Mouse (Mus musculus) erythroblast, embryonic 14.5 days (primary cell): Measurements from ENCODE around the gene Fam213a. TPM values are rescaled to one million over a fixed set of nuclear protein-coding genes. Genes with fewer than 3 reads are reported as not detected.

ENCODE experiments used
- H3K27me3 ChIP-seq: 2 replicates; pipeline ENCODE4 v1.6.1; 2012; ENCODE audit warnings: inconsistent platforms; ENCODE audit not compliant: control insufficient read depth
- H3K36me3 ChIP-seq: 2 replicates; pipeline ENCODE4 v1.6.1; 2012; ENCODE audit warnings: mild to moderate bottlenecking, inconsistent platforms; ENCODE audit not compliant: control insufficient read depth
- H3K4me1 ChIP-seq: 2 replicates; pipeline ENCODE4 v1.6.1; 2012; ENCODE audit warnings: inconsistent platforms; ENCODE audit not compliant: control insufficient read depth
- H3K4me3 ChIP-seq: replicated peaks from 2 replicates; pipeline ENCODE3; 2012; ENCODE audit warnings: moderate library complexity, mild to moderate bottlenecking, inconsistent platforms
- H3K9me3 ChIP-seq: 2 replicates; pipeline ENCODE4 v1.6.1; 2012; ENCODE audit warnings: low read length, inconsistent platforms, mixed read lengths; ENCODE audit not compliant: control insufficient read depth
- GATA1 ChIP-seq: IDR thresholded peaks from 2 replicates; pipeline ENCODE4 v1.6.1; 2012; ENCODE audit warnings: low read length, inconsistent platforms, mixed read lengths
- TAL1 ChIP-seq: IDR thresholded peaks from 3 replicates; pipeline ENCODE4 v1.6.1; 2012; ENCODE audit warnings: low read length, inconsistent platforms, mixed read lengths
- polyA plus RNA-seq: library from polyadenylated mRNA; stranded (reverse); fragments of >175 nt; gene quantifications from 2 replicates; pipeline ENCODE4 v1.2.3, GENCODE M21; 2012

Gene Fam213a
- polyA plus RNA-seq, 1 experiment: 8.5 TPM

GRCm38 (mm10) chr14:40988780-40989179 lies 24.8 kb downstream of the Fam213a start:
- peak; percentile 36; the same call in 1 of the 2 replicates for TF ChIP-seq GATA1
- TF ChIP-seq TAL1: no peak
- H3K9me3 ChIP-seq: no peaks in the 10 kb centered on the region
- H3K4me3 ChIP-seq: no peak overlapping the region
- H3K36me3 ChIP-seq: peaks cover 16% of the 10 kb centered on the region
- H3K27me3 ChIP-seq: no peaks in the 10 kb centered on the region
- H3K4me1 ChIP-seq: peaks cover 59% of the 10 kb centered on the region

- TF ChIP-seq GATA1 (no peak), TAL1 (no peak)
- Histone ChIP-seq H3K4me1 (peaks cover 43% of the 10 kb centered on the region), H3K27me3 (no peaks in the 10 kb centered on the region), H3K9me3 (no peaks in the 10 kb centered on the region), H3K36me3 (peaks cover 3% of the 10 kb centered on the region), H3K4me3 (no peak overlapping the region)
These were observed 26.4 kb downstream of the Fam213a start for GRCm38 (mm10) chr14:40987184-40987583.

- no peaks in the 10 kb centered on the region for H3K9me3 ChIP-seq
- peaks cover 28% of the 10 kb centered on the region for H3K4me1 ChIP-seq
- H3K4me3 ChIP-seq: no peak overlapping the region
- H3K36me3 ChIP-seq: no peaks in the 10 kb centered on the region
- TF ChIP-seq TAL1 (no peak), GATA1 (no peak)
- H3K27me3 ChIP-seq: no peaks in the 10 kb centered on the region
These were observed 28.0 kb downstream of the Fam213a start for GRCm38 (mm10) chr14:40985635-40986034.

- Histone ChIP-seq H3K9me3 (no peaks in the 10 kb centered on the region), H3K27me3 (no peaks in the 10 kb centered on the region), H3K4me1 (peaks cover 15% of the 10 kb centered on the region), H3K4me3 (no peak overlapping the region), H3K36me3 (no peaks in the 10 kb centered on the region)
- TF ChIP-seq GATA1: no peak
- no peak for TF ChIP-seq TAL1
These were observed 33.9 kb downstream of the Fam213a start for GRCm38 (mm10) chr14:40979723-40980122.

- Histone ChIP-seq H3K27me3 (no peaks in the 10 kb centered on the region), H3K4me3 (no peak overlapping the region), H3K36me3 (no peaks in the 10 kb centered on the region), H3K4me1 (peaks cover 15% of the 10 kb centered on the region), H3K9me3 (no peaks in the 10 kb centered on the region)
- TF ChIP-seq TAL1: no peak
- TF ChIP-seq GATA1: no peak
These were observed 34.6 kb downstream of the Fam213a start for GRCm38 (mm10) chr14:40979002-40979401.

- H3K4me3 ChIP-seq: no peak overlapping the region
- no peaks in the 10 kb centered on the region for H3K27me3 ChIP-seq
- TF ChIP-seq TAL1: no peak
- no peak for TF ChIP-seq GATA1
- H3K4me1 ChIP-seq: peaks cover 17% of the 10 kb centered on the region
- no peaks in the 10 kb centered on the region for H3K36me3 ChIP-seq
- H3K9me3 ChIP-seq: no peaks in the 10 kb centered on the region
These were observed 38.4 kb downstream of the Fam213a start for GRCm38 (mm10) chr14:40975127-40975721.

GRCm38 (mm10) chr14:40968051-40968450 lies 45.5 kb downstream of the Fam213a start:
- no peak overlapping the region for H3K4me3 ChIP-seq
- no peaks in the 10 kb centered on the region for H3K36me3 ChIP-seq
- H3K27me3 ChIP-seq: peaks cover 9% of the 10 kb centered on the region
- no peaks in the 10 kb centered on the region for H3K9me3 ChIP-seq
- H3K4me1 ChIP-seq: peaks cover 60% of the 10 kb centered on the region
- TF ChIP-seq TAL1 (no peak), GATA1 (no peak)

- no peak for TF ChIP-seq GATA1
- no peak for TF ChIP-seq TAL1
These were observed 46.0 kb downstream of the Fam213a start for GRCm38 (mm10) chr14:40967598-40967900.

GRCm38 (mm10) chr14:40966862-40967597 lies 46.6 kb downstream of the Fam213a start:
- no peaks in the 10 kb centered on the region for H3K9me3 ChIP-seq
- H3K36me3 ChIP-seq: no peaks in the 10 kb centered on the region
- peaks cover 9% of the 10 kb centered on the region for H3K27me3 ChIP-seq
- TF ChIP-seq TAL1 (no peak), GATA1 (no peak)
- peaks cover 68% of the 10 kb centered on the region for H3K4me1 ChIP-seq
- peak overlapping the region; percentile 82 for H3K4me3 ChIP-seq

More at GRCm38 (mm10) chr14:40967598-40967900, 46.0 kb downstream of the Fam213a start:
- Histone ChIP-seq H3K36me3 (no peaks in the 10 kb centered on the region), H3K4me1 (peaks cover 64% of the 10 kb centered on the region), H3K27me3 (peaks cover 9% of the 10 kb centered on the region), H3K9me3 (no peaks in the 10 kb centered on the region), H3K4me3 (peak overlapping the region; percentile 82)

- no peak for TF ChIP-seq GATA1
- no peak for TF ChIP-seq TAL1
- peaks cover 9% of the 10 kb centered on the region for H3K27me3 ChIP-seq
- H3K4me1 ChIP-seq: peaks cover 73% of the 10 kb centered on the region
- no peaks in the 10 kb centered on the region for H3K9me3 ChIP-seq
- no peaks in the 10 kb centered on the region for H3K36me3 ChIP-seq
- H3K4me3 ChIP-seq: peak within 1 kb of the TSS; percentile 82
These were observed 47.2 kb downstream of the Fam213a start, which contains the start of gene Tspan14 for GRCm38 (mm10) chr14:40966392-40966861. TSS of gene Tspan14 (minus strand) at chr14:40966807.
